Comparison of ENCODE assay signal across 8 mouse cellular contexts in the genomic region with DNA sequence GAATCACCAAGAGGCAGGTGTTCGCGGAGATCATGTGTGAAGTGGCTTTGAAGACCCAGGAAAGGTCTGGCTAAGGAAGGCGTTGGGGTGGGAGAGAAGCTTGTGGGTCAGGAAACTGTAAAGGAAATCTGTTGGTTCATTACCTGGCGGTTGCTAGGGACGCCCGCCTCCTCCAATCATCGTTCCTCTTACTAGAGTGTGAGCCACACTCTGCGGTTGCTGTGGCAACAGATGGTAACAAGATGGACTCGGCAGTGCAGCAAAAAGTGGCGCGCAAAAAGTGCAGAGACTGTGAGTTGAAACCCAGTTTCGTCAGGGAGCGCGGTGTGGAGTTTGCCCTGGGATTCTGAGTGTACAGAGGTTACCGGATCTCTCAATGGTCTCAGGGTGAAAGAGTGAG. TPM values are rescaled to one million over a fixed set of nuclear protein-coding genes. Genes with fewer than 3 reads are reported as not detected.
A peak's percentile ranks its signal among the peaks of the same experiment; 100 is the strongest.
DNase-seq lines count a peak whose midpoint lies in the region; ATAC-seq and TF ChIP-seq lines count a peak whose summit lies in the region.

Hydin (plus strand) TSS at position 237 of the 400 bp plus-strand sequence.

- ATAC-seq in kidney, embryonic 16.5 days (ENCODE audit: low FRiP score, low TSS enrichment): peak; percentile 94
- peak; percentile 97 for ATAC-seq in limb, embryonic 13.5 days (ENCODE audit: low FRiP score, low read depth)
- ATAC-seq in midbrain, postnatal 0 days (ENCODE audit: low FRiP score): peak; percentile 83

- no peaks in the 10 kb centered on the region for H3K4me1 ChIP-seq in heart, adult 2 months (ENCODE audit: control insufficient read depth, insufficient read depth, low read length)
- H3K4me1 ChIP-seq in kidney, embryonic 16.5 days (ENCODE audit: insufficient read depth, low read length): peaks cover 11% of the 10 kb centered on the region
- H3K4me1 ChIP-seq in limb, embryonic 13.5 days: peaks cover 9% of the 10 kb centered on the region
- no peaks in the 10 kb centered on the region for H3K4me1 ChIP-seq in midbrain, postnatal 0 days (ENCODE audit: insufficient read depth, low read length)

- TF ChIP-seq EP300 in heart, adult 2 months (IDR thresholded peaks at IDR 0.05; ENCODE audit: insufficient read depth, low read depth, low read length): no peak

- no peaks in the 10 kb centered on the region for H3K79me2 ChIP-seq in heart, adult 2 months (replicated peaks; ENCODE audit: control insufficient read depth, insufficient read depth, low read length)

- 1% methylated on average over 15 of the region's 15 CpGs for WGBS in heart, adult 2 months
- under 1% methylated on average over 15 of the region's 15 CpGs for WGBS in kidney, embryonic 16.5 days
- under 1% methylated on average over 15 of the region's 15 CpGs for WGBS in limb, embryonic 13.5 days
- under 1% methylated on average over 15 of the region's 15 CpGs for WGBS in midbrain, postnatal 0 days

- intact Hi-C loops in heart, adult 2 months (cut with DNase I): no loop called here

- H3K9me3 ChIP-seq in kidney, embryonic 16.5 days (ENCODE audit: low read length): no peaks in the 10 kb centered on the region
- H3K9me3 ChIP-seq in limb, embryonic 13.5 days: no peaks in the 10 kb centered on the region
- H3K9me3 ChIP-seq in midbrain, postnatal 0 days (ENCODE audit: low read length): no peaks in the 10 kb centered on the region

- no peak for TF ChIP-seq POLR2A in heart, adult 2 months (IDR thresholded peaks at IDR 0.05; ENCODE audit: insufficient read depth, low read depth, low read length)

- H3K36me3 ChIP-seq in heart, adult 2 months (ENCODE audit: control insufficient read depth, insufficient read depth, low read length): no peaks in the 10 kb centered on the region
- H3K36me3 ChIP-seq in kidney, embryonic 16.5 days (ENCODE audit: insufficient read depth, low read length): no peaks in the 10 kb centered on the region
- H3K36me3 ChIP-seq in limb, embryonic 13.5 days: no peaks in the 10 kb centered on the region
- H3K36me3 ChIP-seq in midbrain, postnatal 0 days (ENCODE audit: insufficient read depth, low read length): no peaks in the 10 kb centered on the region

- peaks cover 2% of the 10 kb centered on the region; the same call in 1 of the 2 replicates for H3K27me3 ChIP-seq in heart, adult 2 months (ENCODE audit: control insufficient read depth, insufficient read depth, low read length)
- H3K27me3 ChIP-seq in kidney, embryonic 16.5 days (ENCODE audit: insufficient read depth, low read length): 0 out of 2 replicates have a peak, but pooled peaks cover 2% of the 10 kb centered on the region
- no peaks in the 10 kb centered on the region for H3K27me3 ChIP-seq in limb, embryonic 13.5 days
- no peaks in the 10 kb centered on the region for H3K27me3 ChIP-seq in midbrain, postnatal 0 days (ENCODE audit: insufficient read depth, low read length)

- peak; percentile 87 for DNase-seq in heart, adult 11 months
- no peak for DNase-seq in heart, adult 2 months
- DNase-seq in cerebellum, postnatal 14 days: peak; percentile 93 to 95
- peak; percentile 74 to 79 for DNase-seq in frontal cortex, postnatal 25 days (ENCODE audit: low spot score in 2 of 2)
- DNase-seq in midbrain, postnatal 0 days (ENCODE audit: low spot score): peak; percentile 96
- peak; percentile 93 for DNase-seq in testis, postnatal 10 days (ENCODE audit: low spot score)

- H3K4me2 ChIP-seq in kidney, embryonic 16.5 days (replicated peaks; ENCODE audit: low read depth, low read length): peak within 1 kb of the TSS; percentile 77
- peak within 1 kb of the TSS; percentile 68 for H3K4me2 ChIP-seq in limb, embryonic 13.5 days (replicated peaks)
- H3K4me2 ChIP-seq in midbrain, postnatal 0 days (ENCODE audit: low read depth, low read length, poor library complexity, severe bottlenecking): peak within 1 kb of the TSS; percentile 49

- H3K9ac ChIP-seq in heart, adult 2 months (ENCODE audit: low read depth, low read length): no peak within 1 kb of the TSS
- H3K9ac ChIP-seq in kidney, embryonic 16.5 days (replicated peaks; ENCODE audit: low read length): peak within 1 kb of the TSS; percentile 56
- peak within 1 kb of the TSS; percentile 65 for H3K9ac ChIP-seq in limb, embryonic 13.5 days
- H3K9ac ChIP-seq in midbrain, postnatal 0 days (replicated peaks; ENCODE audit: low read length, poor library complexity, severe bottlenecking): no peak within 1 kb of the TSS

- no peak within 1 kb of the TSS for H3K27ac ChIP-seq in heart, adult 2 months
- no peak within 1 kb of the TSS for H3K27ac ChIP-seq in kidney, embryonic 16.5 days (ENCODE audit: low read length)
- H3K27ac ChIP-seq in limb, embryonic 13.5 days: no peak within 1 kb of the TSS
- no peak within 1 kb of the TSS for H3K27ac ChIP-seq in midbrain, postnatal 0 days (ENCODE audit: low read depth, low read length)

- no peak for TF ChIP-seq CTCF in heart, adult 2 months (IDR thresholded peaks at IDR 0.05)
- TF ChIP-seq CTCF in midbrain, postnatal 0 days (IDR thresholded peaks at IDR 0.05): no peak

- H3K4me3 ChIP-seq in heart, adult 2 months: no peak within 1 kb of the TSS
- H3K4me3 ChIP-seq in kidney, embryonic 16.5 days (ENCODE audit: low read length): peak within 1 kb of the TSS; percentile 48
- peak within 1 kb of the TSS; percentile 44 for H3K4me3 ChIP-seq in limb, embryonic 13.5 days
- peak within 1 kb of the TSS; percentile 19; the same call in 1 of the 2 replicates for H3K4me3 ChIP-seq in midbrain, postnatal 0 days (ENCODE audit: low read depth, low read length)

RNA-seq across cellular contexts. Expression of gene Hydin, which starts in this region (rescaled TPM):
- under 1 TPM; 0.05 to 0.10 TPM for total RNA-seq in heart, adult 2 months (2021)
- polyA plus RNA-seq in heart, adult 2 months (2012; rRNA removed): 0.09 and 0.21 TPM in 2 replicates
- polyA plus RNA-seq in kidney, embryonic 16.5 days (2015; fragmentation: Nextera tagmentation; extraction: Ambion mirVana): 0.05 and 0.14 TPM in 2 replicates
- polyA plus RNA-seq in limb, embryonic 13.5 days (2015; fragmentation: Nextera tagmentation; extraction: Ambion mirVana): 0.28 and 0.31 TPM in 2 replicates
- total RNA-seq in midbrain, postnatal 0 days (2014; rRNA removed): 0.52 and 0.88 TPM in 2 replicates
- 0.37 and 0.49 TPM in 2 replicates for polyA plus RNA-seq in midbrain, postnatal 0 days (2015; fragmentation: Nextera tagmentation; extraction: Ambion mirVana)

Comparison
In these comparisons a context has a peak if more than half of its experiments do, and no peak if none do; other contexts are left out.
1. DNase-seq: peak in heart, adult 11 months (single experiment), cerebellum, postnatal 14 days (2 of 2), frontal cortex, postnatal 25 days (2 of 2) and testis, postnatal 10 days (single experiment); none in heart, adult 2 months (0 of 2).
2. Peak in ATAC-seq, H3K4me3 ChIP-seq, H3K9ac ChIP-seq and H3K4me2 ChIP-seq in kidney, embryonic 16.5 days; RNA of the gene not detected or under 1 TPM.
3. Peak in ATAC-seq, H3K4me3 ChIP-seq, H3K9ac ChIP-seq and H3K4me2 ChIP-seq in limb, embryonic 13.5 days; RNA of the gene not detected or under 1 TPM.
4. Peak in DNase-seq, ATAC-seq, H3K4me3 ChIP-seq and H3K4me2 ChIP-seq in midbrain, postnatal 0 days; RNA of the gene not detected or under 1 TPM.
5. Peak in every context shown above with its lines, with median percentiles within 50 percentile points of each other: ATAC-seq and H3K4me2 ChIP-seq.